Comparison of ENCODE assay signal across 25 mouse cellular contexts in genomic region chr2:62454991-62455390, GRCm38 (mm10). TPM values are rescaled to one million over a fixed set of nuclear protein-coding genes. Genes with fewer than 3 reads are reported as not detected.
"Had no signal": no experiment of that assay in that cellular context is flagged by ENCODE, and none has a peak within 500 bp of the region (broad histone marks: within the 10 kb centered on the region; RNA-seq: fewer than 3 reads in every experiment).

No protein-coding gene starts in this region.

- H3K27me3 ChIP-seq: limb, embryonic 15.5 days; liver, embryonic 13.5 days had no signal

- H3K27ac ChIP-seq: kidney, postnatal 0 days; layer of hippocampus, adult 2 months; limb, embryonic 12.5 days; limb, embryonic 15.5 days; liver, embryonic 13.5 days; stomach, postnatal 0 days had no signal

- ATAC-seq: intestine, postnatal 0 days had no signal

- H3K4me2 ChIP-seq: limb, embryonic 12.5 days; limb, embryonic 15.5 days; liver, embryonic 13.5 days; midbrain, embryonic 11.5 days had no signal

- DNase-seq: kidney, adult 2 months; kidney, postnatal 25 days; layer of hippocampus, adult 9-11 months; liver, embryonic 13.5 days; lung, adult 2 months; lung, postnatal 14 days; lung, postnatal 4 days; midbrain, embryonic 14.5 days; thymus, postnatal 25 days had no signal

- H3K4me1 ChIP-seq: limb, embryonic 15.5 days; liver, embryonic 13.5 days had no signal

- H3K4me3 ChIP-seq: layer of hippocampus, adult 2 months; limb, embryonic 12.5 days; limb, embryonic 15.5 days; liver, embryonic 13.5 days had no signal

- H3K9ac ChIP-seq: limb, embryonic 12.5 days; limb, embryonic 15.5 days; liver, embryonic 13.5 days had no signal

- H3K36me3 ChIP-seq: limb, embryonic 12.5 days; limb, embryonic 15.5 days; liver, embryonic 13.5 days had no signal

- H3K9me3 ChIP-seq: limb, embryonic 12.5 days; limb, embryonic 15.5 days; liver, embryonic 13.5 days had no signal

RNA-seq across cellular contexts. Expression of gene Gcg, which starts 28.5 kb away (rescaled TPM):
- total RNA-seq: layer of hippocampus, adult 2 months; layer of hippocampus, postnatal 25 days; left cerebral cortex, adult 18-20 months; left cerebral cortex, postnatal 36 days; megakaryocyte progenitor cell, adult 5-6 weeks; megakaryocyte-erythroid progenitor cell, adult 5-6 weeks; midbrain, postnatal 0 days had no signal
- polyA plus RNA-seq: kidney, adult 2 months; kidney, embryonic 14.5 days; kidney, postnatal 0 days; limb, embryonic 15.5 days; liver, embryonic 13.5 days; lung, adult 2 months; lung, embryonic 16.5 days; midbrain, embryonic 11.5 days; spleen, adult 2 months had no signal
